Mouse (Mus musculus) heart, embryonic 10.5 days (tissue): ENCODE measurements around the gene St7. TPM values are rescaled to one million over a fixed set of nuclear protein-coding genes. Genes with fewer than 3 reads are reported as not detected.

Experiments
- DNase-seq: peaks from one replicate; pipeline ENCODE4 v3.0.0-alpha.2; 2017; ENCODE audit warnings: low spot score
- H3K27ac ChIP-seq: fragments of 300-500 bp; sonication (generic); 2 replicates; pipeline ENCODE4 v1.5.1; 2016; ENCODE audit warnings: mild to moderate bottlenecking
- H3K27me3 ChIP-seq: fragments of 300-500 bp; sonication (generic); 2 replicates; pipeline ENCODE4 v1.6.1; 2016; ENCODE audit warnings: mild to moderate bottlenecking; ENCODE audit not compliant: poor library complexity, insufficient read depth, severe bottlenecking
- H3K36me3 ChIP-seq: fragments of 300-500 bp; sonication (generic); 2 replicates; pipeline ENCODE4 v1.6.1; 2016; ENCODE audit warnings: mild to moderate bottlenecking, moderate library complexity
- H3K4me1 ChIP-seq: fragments of 300-500 bp; sonication (generic); 2 replicates; pipeline ENCODE4 v1.6.1; 2016; ENCODE audit warnings: mild to moderate bottlenecking
- H3K4me3 ChIP-seq: fragments of 300-500 bp; sonication (generic); 2 replicates; pipeline ENCODE4 v1.5.1; 2016; ENCODE audit warnings: mild to moderate bottlenecking, moderate library complexity
- H3K9me3 ChIP-seq: fragments of 300-500 bp; sonication (generic); 2 replicates; pipeline ENCODE4 v1.6.1; 2016; ENCODE audit warnings: mild to moderate bottlenecking, moderate library complexity
- WGBS: fragments of 180-500 bp; shearing (Covaris S2); methylation state at CpG from one replicate; pipeline ENCODE4 v1.1.7; 2016; 5-methylcytosine and 5-hydroxymethylcytosine counted together
- polyA plus RNA-seq: library from polyadenylated mRNA; unstranded; fragments of >200 nt; fragmentation: Nextera tagmentation; extraction: Ambion mirVana; gene quantifications from 2 replicates; pipeline ENCODE4 v1.2.1, GENCODE M21; 2016

St7 gene
- polyA plus RNA-seq, 1 experiment from 2014 or later = 24.0 TPM

DNA sequence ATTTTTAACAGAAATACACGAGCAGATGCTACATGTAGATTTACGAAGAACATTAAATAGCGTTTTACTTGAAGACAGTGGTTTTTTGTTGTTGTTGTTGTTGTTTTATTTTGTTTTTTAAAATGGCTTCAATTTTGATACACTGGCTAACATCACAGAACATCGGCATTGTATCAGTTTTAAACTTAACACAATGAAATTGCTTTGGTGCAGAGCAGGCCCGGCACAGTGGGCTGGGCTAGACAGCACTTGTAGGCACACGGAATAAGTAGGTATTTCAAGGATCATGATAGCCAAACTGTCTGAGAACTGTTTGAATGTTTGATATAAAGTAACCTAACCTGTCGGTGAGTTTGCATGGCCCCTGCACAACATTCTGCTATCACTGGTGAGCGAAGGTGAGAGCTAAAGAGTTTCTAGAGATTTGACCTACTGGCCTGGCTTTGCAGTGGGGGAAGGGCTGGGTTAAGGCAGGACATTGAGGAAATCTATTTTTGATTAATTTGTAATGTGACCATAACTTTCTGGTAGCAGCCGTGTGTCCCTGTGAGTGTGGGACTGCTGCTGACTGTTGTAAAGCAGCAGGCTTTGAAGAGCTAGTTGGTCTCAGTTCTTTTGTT is 57.4 kb downstream of the St7 start:
- H3K4me1 ChIP-seq = peaks cover 33% of the 10 kb centered on the region; the same call in 1 of the 2 replicates
- H3K27ac ChIP-seq = peak overlapping the region; percentile 90; the same call in 1 of the 2 replicates
- no peaks in the 10 kb centered on the region for H3K36me3 ChIP-seq
- DNase-seq = no peak
- H3K9me3 ChIP-seq = no peaks in the 10 kb centered on the region
- no peaks in the 10 kb centered on the region for H3K27me3 ChIP-seq
- WGBS = 53% methylated on average over 9 of the region's 9 CpGs
- H3K4me3 ChIP-seq = peak overlapping the region; percentile 62

DNA sequence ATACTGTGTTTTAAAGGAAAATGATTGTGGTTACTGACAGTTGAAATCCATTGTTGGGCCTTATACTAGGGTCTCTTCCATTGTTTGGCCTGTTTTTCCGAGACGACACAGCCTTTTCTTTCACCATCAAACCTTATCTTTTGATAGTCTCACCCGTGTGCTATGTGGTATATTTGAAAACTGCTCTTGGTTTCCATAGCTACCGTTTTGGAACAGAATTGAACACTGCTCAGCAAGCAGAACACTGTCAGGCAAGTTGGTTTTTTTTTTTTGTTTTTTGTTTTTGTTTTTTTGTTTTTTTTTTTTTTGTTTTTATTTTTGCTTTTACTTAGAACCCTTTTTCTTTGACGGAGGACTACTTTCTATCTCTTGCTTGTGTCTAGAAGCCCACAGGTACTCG is 58.2 kb downstream of the St7 start:
- H3K27me3 ChIP-seq = no peaks in the 10 kb centered on the region
- peak overlapping the region; percentile 90; the same call in 1 of the 2 replicates for H3K27ac ChIP-seq
- H3K36me3 ChIP-seq = no peaks in the 10 kb centered on the region
- no peaks in the 10 kb centered on the region for H3K9me3 ChIP-seq
- DNase-seq = no peak
- peaks cover 38% of the 10 kb centered on the region; the same call in 1 of the 2 replicates for H3K4me1 ChIP-seq
- WGBS = 51% methylated on average over 6 of the region's 6 CpGs
- peak overlapping the region; percentile 62 for H3K4me3 ChIP-seq

GRCm38 (mm10) chr6:17755902-17756301 is 63.2 kb downstream of the St7 start:
- Histone ChIP-seq H3K4me1 (peaks cover 28% of the 10 kb centered on the region; the same call in 1 of the 2 replicates), H3K4me3 (no peak overlapping the region), H3K27ac (peak overlapping the region; percentile 49; the same call in 1 of the 2 replicates), H3K36me3 (no peaks in the 10 kb centered on the region), H3K9me3 (no peaks in the 10 kb centered on the region), H3K27me3 (no peaks in the 10 kb centered on the region)
- 52% methylated on average over 6 of the region's 6 CpGs for WGBS
- DNase-seq = no peak

GRCm38 (mm10) chr6:17758568-17758967 is 65.8 kb downstream of the St7 start:
- peaks cover 37% of the 10 kb centered on the region; the same call in 1 of the 2 replicates for H3K4me1 ChIP-seq
- no peaks in the 10 kb centered on the region for H3K9me3 ChIP-seq
- no peak for DNase-seq
- 87% methylated on average over 4 of the region's 4 CpGs for WGBS
- no peaks in the 10 kb centered on the region for H3K36me3 ChIP-seq
- H3K27ac ChIP-seq = no peak overlapping the region
- H3K27me3 ChIP-seq = no peaks in the 10 kb centered on the region
- no peak overlapping the region for H3K4me3 ChIP-seq

- WGBS = 69% methylated on average over 9 of the region's 9 CpGs
- Histone ChIP-seq H3K36me3 (no peaks in the 10 kb centered on the region), H3K9me3 (no peaks in the 10 kb centered on the region), H3K4me3 (no peak overlapping the region), H3K27me3 (no peaks in the 10 kb centered on the region), H3K27ac (peak overlapping the region; percentile 42; the same call in 1 of the 2 replicates), H3K4me1 (peaks cover 34% of the 10 kb centered on the region)
- no peak for DNase-seq
These were observed 71.4 kb downstream of the St7 start for GRCm38 (mm10) chr6:17763963-17764659.

GRCm38 (mm10) chr6:17764660-17764998 is 71.9 kb downstream of the St7 start:
- WGBS = 83% methylated on average over 2 of the region's 2 CpGs

GRCm38 (mm10) chr6:17769972-17770644 is 77.4 kb downstream of the St7 start:
- 69% methylated on average over 9 of the region's 9 CpGs for WGBS
- H3K9me3 ChIP-seq = no peaks in the 10 kb centered on the region
- H3K27me3 ChIP-seq = no peaks in the 10 kb centered on the region
- H3K4me3 ChIP-seq = no peak overlapping the region
- H3K36me3 ChIP-seq = no peaks in the 10 kb centered on the region
- 0 out of 2 replicates have a peak overlapping the region, but pooled peaks have one; percentile 17 for H3K27ac ChIP-seq
- peaks cover 25% of the 10 kb centered on the region for H3K4me1 ChIP-seq
- DNase-seq = no peak

More at GRCm38 (mm10) chr6:17764660-17764998, 71.9 kb downstream of the St7 start:
- H3K9me3 ChIP-seq = no peaks in the 10 kb centered on the region
- H3K27ac ChIP-seq = peak overlapping the region; percentile 42; the same call in 1 of the 2 replicates
- no peak overlapping the region for H3K4me3 ChIP-seq
- no peak for DNase-seq
- H3K4me1 ChIP-seq = peaks cover 34% of the 10 kb centered on the region
- H3K36me3 ChIP-seq = no peaks in the 10 kb centered on the region
- H3K27me3 ChIP-seq = no peaks in the 10 kb centered on the region

GRCm38 (mm10) chr6:17770645-17771345 is 78.1 kb downstream of the St7 start:
- H3K27me3 ChIP-seq = no peaks in the 10 kb centered on the region
- DNase-seq = no peak
- no peaks in the 10 kb centered on the region for H3K9me3 ChIP-seq
- peaks cover 22% of the 10 kb centered on the region for H3K4me1 ChIP-seq
- no peak overlapping the region for H3K4me3 ChIP-seq
- no peaks in the 10 kb centered on the region for H3K36me3 ChIP-seq
- 53% methylated on average over 8 of the region's 8 CpGs for WGBS
- 0 out of 2 replicates have a peak overlapping the region, but pooled peaks have one; percentile 17 for H3K27ac ChIP-seq

- Histone ChIP-seq H3K9me3 (no peaks in the 10 kb centered on the region), H3K4me3 (no peak overlapping the region), H3K27me3 (no peaks in the 10 kb centered on the region), H3K36me3 (no peaks in the 10 kb centered on the region), H3K4me1 (peaks cover 16% of the 10 kb centered on the region), H3K27ac (no peak overlapping the region)
- WGBS = 73% methylated on average over 1 of the region's 1 CpGs
- no peak for DNase-seq
These were observed 78.7 kb downstream of the St7 start for GRCm38 (mm10) chr6:17771456-17771855.

DNA sequence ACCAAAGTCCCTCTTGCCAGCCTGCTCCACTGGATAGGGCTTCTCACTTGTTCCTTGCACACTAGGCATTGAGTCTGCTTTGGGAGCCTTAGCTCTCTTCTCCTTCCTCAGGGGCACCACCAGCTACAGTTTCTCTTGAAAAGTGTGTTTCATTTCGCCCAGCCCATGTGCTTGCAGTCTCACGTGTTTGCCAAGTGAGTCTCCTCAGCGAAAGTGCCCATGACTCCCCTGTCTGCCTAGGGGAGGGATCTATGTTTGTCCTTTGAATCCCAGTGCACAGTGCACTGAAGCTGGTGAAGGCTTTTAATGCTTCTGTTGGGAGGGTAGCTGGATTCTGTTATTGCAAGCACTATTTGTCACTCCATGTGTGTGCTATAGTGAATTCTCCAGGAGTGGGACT is 79.8 kb downstream of the St7 start:
- Histone ChIP-seq H3K27me3 (no peaks in the 10 kb centered on the region), H3K4me3 (no peak overlapping the region), H3K27ac (no peak overlapping the region), H3K36me3 (no peaks in the 10 kb centered on the region), H3K9me3 (no peaks in the 10 kb centered on the region), H3K4me1 (peaks cover 12% of the 10 kb centered on the region)
- WGBS = 83% methylated on average over 3 of the region's 3 CpGs
- DNase-seq = no peak

- Histone ChIP-seq H3K4me3 (no peak overlapping the region), H3K4me1 (peaks cover 4% of the 10 kb centered on the region; the same call in 1 of the 2 replicates), H3K36me3 (peaks cover 4% of the 10 kb centered on the region; the same call in 1 of the 2 replicates), H3K27ac (no peak overlapping the region), H3K27me3 (no peaks in the 10 kb centered on the region), H3K9me3 (no peaks in the 10 kb centered on the region)
- WGBS = 77% methylated on average over 7 of the region's 7 CpGs
- no peak for DNase-seq
These were observed 83.3 kb downstream of the St7 start for GRCm38 (mm10) chr6:17776041-17776440.

DNA sequence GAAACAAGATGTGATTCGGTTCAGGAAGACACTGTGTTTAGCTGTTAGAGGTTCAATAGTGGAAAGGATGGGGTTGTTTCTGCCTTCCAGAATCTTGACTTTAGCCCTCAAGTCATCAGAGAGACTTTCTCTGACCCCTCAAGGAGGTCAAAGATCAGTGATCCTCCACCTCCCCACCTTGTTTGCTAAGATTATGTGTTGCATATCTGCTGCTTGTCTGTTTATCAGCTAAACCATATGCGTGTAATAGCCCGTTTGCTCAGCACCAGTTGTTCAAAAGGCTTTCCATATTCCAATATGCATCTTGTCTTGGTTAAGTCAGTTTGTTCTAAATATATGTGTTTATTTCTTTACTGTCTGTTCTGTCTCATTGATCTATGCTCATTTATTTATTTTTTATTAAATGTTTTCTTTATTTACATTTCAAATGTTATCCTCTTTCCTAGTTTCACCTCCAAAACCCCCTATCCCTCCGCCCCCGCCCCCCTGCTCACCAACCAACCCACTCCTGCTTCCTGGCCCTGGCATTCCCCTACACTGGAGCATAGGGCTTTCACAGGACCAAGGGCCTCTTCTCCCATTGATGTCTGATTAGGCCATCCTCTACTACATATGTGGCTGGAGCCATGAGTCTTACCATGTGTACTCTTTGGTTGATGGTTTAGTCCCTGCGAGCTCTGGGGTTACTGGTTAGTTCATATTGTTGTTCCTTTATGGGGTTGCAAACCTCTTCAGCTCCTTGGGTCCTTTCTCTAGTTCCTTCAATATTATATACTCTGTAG is 84.5 kb downstream of the St7 start:
- WGBS = 91% methylated on average over 6 of the region's 6 CpGs
- H3K27ac ChIP-seq = no peak overlapping the region
- no peaks in the 10 kb centered on the region for H3K9me3 ChIP-seq
- H3K27me3 ChIP-seq = no peaks in the 10 kb centered on the region
- H3K36me3 ChIP-seq = peaks cover 4% of the 10 kb centered on the region; the same call in 1 of the 2 replicates
- peaks cover 4% of the 10 kb centered on the region; the same call in 1 of the 2 replicates for H3K4me1 ChIP-seq
- no peak overlapping the region for H3K4me3 ChIP-seq
- DNase-seq = no peak
